Mouse (Mus musculus) CH12.LX (cell line): ENCODE measurements around the gene Dars. TPM values are rescaled to one million over a fixed set of nuclear protein-coding genes. Genes with fewer than 3 reads are reported as not detected.

ENCODE experiments used
- DNase-seq: peaks from one replicate; pipeline ENCODE4 v3.0.0-alpha.2; 2013; ENCODE audit errors: extremely low read depth
- H3K27ac ChIP-seq: 2 replicates; pipeline ENCODE4 v1.5.1; 2012; ENCODE audit warnings: low read depth, mild to moderate bottlenecking, control low read depth, moderate library complexity; ENCODE audit not compliant: insufficient read depth
- H3K27me3 ChIP-seq: replicated peaks from 2 replicates; pipeline ENCODE3; 2012; ENCODE audit warnings: inconsistent platforms
- H3K36me3 ChIP-seq, 2 experiments: replicated peaks in 1 of 2; 2 replicates each; pipeline versions ENCODE3 to v1.6.1; 2012; ENCODE audit warnings: inconsistent platforms in 1 of 2, low read length in 1 of 2, mild to moderate bottlenecking in 1 of 2, mixed read lengths in 1 of 2, moderate library complexity in 1 of 2; ENCODE audit not compliant: control insufficient read depth in 1 of 2, insufficient read depth in 1 of 2
- H3K4me1 ChIP-seq, 2 experiments: 2 replicates each; pipeline ENCODE4 v1.6.1; 2012; ENCODE audit warnings: inconsistent platforms in 1 of 2, moderate library complexity in 1 of 2; ENCODE audit not compliant: insufficient read depth in 2 of 2, control insufficient read depth in 1 of 2
- H3K4me2 ChIP-seq: 2 replicates; pipeline ENCODE4 v1.6.1; 2012; ENCODE audit warnings: low read depth, mild to moderate bottlenecking, control low read depth; ENCODE audit not compliant: poor library complexity, insufficient read depth, severe bottlenecking
- H3K4me3 ChIP-seq, 3 experiments: fragments of 150-350 bp in 1 of 3; sonication (generic) in 1 of 3; replicated peaks in 1 of 3; 2 replicates each; pipeline versions ENCODE3 to v1.5.1; 2011 to 2012; ENCODE audit warnings: low read depth in 2 of 3, low read length in 2 of 3, mild to moderate bottlenecking in 2 of 3, moderate library complexity in 2 of 3, control low read depth in 1 of 3, improper control_type of control experiment in 1 of 3, inconsistent platforms in 1 of 3, mixed read lengths in 1 of 3; ENCODE audit not compliant: poor library complexity in 1 of 3
- H3K79me2 ChIP-seq: replicated peaks from 2 replicates; pipeline ENCODE4 v1.6.1; 2012; ENCODE audit warnings: mild to moderate bottlenecking, moderate library complexity; ENCODE audit not compliant: control insufficient read depth, poor library complexity, insufficient read depth, severe bottlenecking; ENCODE audit errors: extremely low read depth
- H3K9ac ChIP-seq: 2 replicates; pipeline ENCODE4 v1.6.1; 2012; ENCODE audit warnings: low read depth, mild to moderate bottlenecking, control low read depth, moderate library complexity; ENCODE audit not compliant: insufficient read depth
- H3K9me3 ChIP-seq: replicated peaks from 2 replicates; pipeline ENCODE3; 2012; ENCODE audit warnings: low read length, inconsistent platforms, mixed read lengths
- BHLHE40 ChIP-seq: IDR thresholded peaks from 2 replicates; pipeline ENCODE4 v1.6.1; 2011; ENCODE audit warnings: mild to moderate bottlenecking, low read depth, low read length, improper control_type of control experiment
- ELF1 ChIP-seq: IDR thresholded peaks from 2 replicates; pipeline ENCODE4 v1.6.1; 2014; ENCODE audit warnings: low read depth, mild to moderate bottlenecking, inconsistent platforms, low read length, improper control_type of control experiment
- GABPA ChIP-seq: IDR thresholded peaks from 2 replicates; pipeline ENCODE4 v1.6.1; 2012; ENCODE audit warnings: low read depth, low read length, improper control_type of control experiment, inconsistent platforms; ENCODE audit not compliant: insufficient replicate concordance
- JUN ChIP-seq: IDR thresholded peaks from 2 replicates; pipeline ENCODE4 v1.6.1; 2011; ENCODE audit warnings: low read depth, mild to moderate bottlenecking, low read length, improper control_type of control experiment, moderate library complexity; ENCODE audit not compliant: insufficient read depth
- JUND ChIP-seq: conservative IDR thresholded peaks from 2 replicates; pipeline ENCODE4 v1.6.1; 2011; ENCODE audit warnings: low read depth, low read length, improper control_type of control experiment
- MAX ChIP-seq: IDR thresholded peaks from 2 replicates; pipeline ENCODE4 v1.6.1; 2011; ENCODE audit warnings: low read length, improper control_type of control experiment
- MEF2A ChIP-seq: IDR thresholded peaks from 2 replicates; pipeline ENCODE4 v1.6.1; 2014; ENCODE audit warnings: low read depth, mild to moderate bottlenecking, inconsistent platforms, low read length, improper control_type of control experiment, borderline replicate concordance
- PAX5 ChIP-seq: IDR thresholded peaks from 2 replicates; pipeline ENCODE4 v1.6.1; 2012; ENCODE audit warnings: low read length, inconsistent platforms, mixed read lengths
- POLR2A ChIP-seq: IDR thresholded peaks from 2 replicates; pipeline ENCODE4 v1.6.1; 2011; ENCODE audit warnings: low read depth, mild to moderate bottlenecking, improper control_type of control experiment, low read length
- POLR2AphosphoS2 ChIP-seq: IDR thresholded peaks from 2 replicates; pipeline ENCODE4 v1.6.1; 2011; ENCODE audit warnings: low read depth, low read length, improper control_type of control experiment
- RCOR1 ChIP-seq: conservative IDR thresholded peaks from 2 replicates; pipeline ENCODE4 v1.6.1; 2012; ENCODE audit warnings: low read depth, mild to moderate bottlenecking, inconsistent platforms, low read length, improper control_type of control experiment
- UBTF ChIP-seq: IDR thresholded peaks from 2 replicates; pipeline ENCODE4 v1.6.1; 2012; ENCODE audit warnings: low read depth, mild to moderate bottlenecking, inconsistent platforms, low read length, improper control_type of control experiment, moderate library complexity
- USF1 ChIP-seq: IDR thresholded peaks from 2 replicates; pipeline ENCODE4 v1.6.1; 2014; ENCODE audit warnings: low read depth, mild to moderate bottlenecking, inconsistent platforms, low read length, improper control_type of control experiment
- ZKSCAN1 ChIP-seq: IDR thresholded peaks from 2 replicates; pipeline ENCODE4 v1.6.1; 2012; ENCODE audit warnings: low read depth, inconsistent platforms, low read length, improper control_type of control experiment, borderline replicate concordance
- ZMIZ1 ChIP-seq: IDR thresholded peaks from 2 replicates; pipeline ENCODE4 v1.6.1; 2012; ENCODE audit warnings: low read depth, mild to moderate bottlenecking, inconsistent platforms, low read length, improper control_type of control experiment
- ZNF384 ChIP-seq: IDR thresholded peaks from 2 replicates; pipeline ENCODE4 v1.6.1; 2012; ENCODE audit warnings: low read depth, low read length, improper control_type of control experiment, inconsistent platforms
- dilution Hi-C: fragments of 300-500 bp; cut with MboI; formaldehyde crosslinking; loops from 2 replicates; pipeline ENCODE4 v1.14.3; 2020; ENCODE audit warnings: low sequenced_read_pairs; ENCODE audit not compliant: extremely low pct_unique_long_range_greater_than_20kb, extremely low pct_ligation_motif_present
- in situ Hi-C: fragments of 300-500 bp; cut with MboI; formaldehyde crosslinking; loops from 3 replicates; pipeline ENCODE4 v1.14.3; 2019; ENCODE audit warnings: low sequenced_read_pairs, low pct_ligation_motif_present, low pct_unique_long_range_greater_than_20kb, mixed read lengths
- polyA plus RNA-seq: library from polyadenylated mRNA; unstranded; fragments of >175 nt; gene quantifications from 2 replicates; pipeline ENCODE4 v1.2.1, GENCODE M21; 2012; ENCODE audit warnings: low read depth; ENCODE audit not compliant: insufficient read length
- total RNA-seq, 2 experiments: library from RNA; depleted of rRNA; stranded (reverse); fragments of 300-350 nt in 1 of 2; fragments of >200 nt in 1 of 2; gene quantifications; 2 replicates each; pipeline ENCODE4 v1.2.3; 2012 to 2014

Dars gene
- total and polyA plus RNA-seq, 3 experiments = 177 to 339 (median 190) TPM

DNA sequence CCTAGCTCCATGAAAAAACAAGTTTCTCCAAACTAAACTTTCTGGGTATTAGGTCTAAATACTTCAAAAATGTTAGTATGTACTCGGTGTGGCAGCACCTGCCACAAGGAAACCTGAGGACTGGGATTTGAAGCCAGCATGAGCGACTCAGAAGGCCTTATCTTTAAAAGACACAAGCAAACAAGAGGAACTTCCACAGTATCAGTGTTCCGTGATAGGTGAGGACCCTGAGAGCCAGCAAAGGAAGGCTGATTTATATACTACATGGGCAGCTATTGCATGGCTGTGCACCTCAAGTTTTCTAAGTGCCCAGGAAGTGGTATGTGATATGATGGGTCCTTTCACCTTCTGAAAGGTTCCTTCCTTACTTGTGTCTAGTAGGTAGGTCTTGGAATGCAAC is 64.1 kb downstream of the Dars start:
- dilution Hi-C loops = no loop called here
- H3K9me3 ChIP-seq = no peaks in the 10 kb centered on the region
- H3K27ac ChIP-seq = no peak overlapping the region
- TF ChIP-seq POLR2AphosphoS2 (no peak), ZNF384 (no peak), PAX5 (no peak), BHLHE40 (no peak), MEF2A (no peak), RCOR1 (no peak), ZMIZ1 (no peak), MAX (no peak), POLR2A (no peak), JUND (no peak), UBTF (no peak), ELF1 (no peak), USF1 (no peak)
- H3K27me3 ChIP-seq = no peaks in the 10 kb centered on the region
- H3K9ac ChIP-seq = no peak overlapping the region
- peaks cover 48 to 85% of the 10 kb centered on the region in 2 experiments for H3K36me3 ChIP-seq
- no peak overlapping the region for H3K4me3 ChIP-seq
- peaks cover 57% of the 10 kb centered on the region for H3K79me2 ChIP-seq
- H3K4me1 ChIP-seq = peaks cover 0 to 27% of the 10 kb centered on the region in 2 experiments; a peak in 2 of 4 replicates
- DNase-seq = no peak
- in situ Hi-C loops = no loop called here
- no peak overlapping the region for H3K4me2 ChIP-seq

DNA sequence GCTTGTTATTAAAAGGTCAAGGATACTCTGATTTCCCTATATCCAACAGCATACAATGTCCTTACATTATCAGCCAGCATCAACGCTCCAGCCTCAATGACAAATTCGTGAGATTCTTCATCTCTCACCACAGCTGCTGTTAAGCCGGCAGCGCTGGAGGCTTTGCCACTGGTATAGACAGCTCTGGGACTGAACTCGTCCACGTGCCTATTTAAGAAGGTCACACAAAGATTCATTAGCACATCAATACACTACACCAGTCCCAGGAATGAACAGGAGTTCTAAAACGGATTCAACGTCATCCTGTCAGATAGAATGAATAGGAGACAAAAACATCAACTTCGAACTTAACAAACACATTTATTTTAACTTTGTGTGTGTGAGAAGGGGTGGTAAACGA is 72.9 kb downstream of the Dars start:
- no peak for TF ChIP-seq GABPA
- TF ChIP-seq ZKSCAN1 = no peak
- H3K9ac ChIP-seq = no peak overlapping the region
- no peaks in the 10 kb centered on the region for H3K9me3 ChIP-seq
- peaks cover 72 to 92% of the 10 kb centered on the region in 2 experiments for H3K36me3 ChIP-seq
- in situ Hi-C loops = no loop called here
- H3K27ac ChIP-seq = no peak overlapping the region
- H3K4me1 ChIP-seq = no peaks in the 10 kb centered on the region
- no peak for DNase-seq
- no peaks in the 10 kb centered on the region for H3K27me3 ChIP-seq
- dilution Hi-C loops = no loop called here
- no peak overlapping the region for H3K4me2 ChIP-seq
- no peak overlapping the region for H3K4me3 ChIP-seq
- H3K79me2 ChIP-seq = peaks cover 21% of the 10 kb centered on the region

DNA sequence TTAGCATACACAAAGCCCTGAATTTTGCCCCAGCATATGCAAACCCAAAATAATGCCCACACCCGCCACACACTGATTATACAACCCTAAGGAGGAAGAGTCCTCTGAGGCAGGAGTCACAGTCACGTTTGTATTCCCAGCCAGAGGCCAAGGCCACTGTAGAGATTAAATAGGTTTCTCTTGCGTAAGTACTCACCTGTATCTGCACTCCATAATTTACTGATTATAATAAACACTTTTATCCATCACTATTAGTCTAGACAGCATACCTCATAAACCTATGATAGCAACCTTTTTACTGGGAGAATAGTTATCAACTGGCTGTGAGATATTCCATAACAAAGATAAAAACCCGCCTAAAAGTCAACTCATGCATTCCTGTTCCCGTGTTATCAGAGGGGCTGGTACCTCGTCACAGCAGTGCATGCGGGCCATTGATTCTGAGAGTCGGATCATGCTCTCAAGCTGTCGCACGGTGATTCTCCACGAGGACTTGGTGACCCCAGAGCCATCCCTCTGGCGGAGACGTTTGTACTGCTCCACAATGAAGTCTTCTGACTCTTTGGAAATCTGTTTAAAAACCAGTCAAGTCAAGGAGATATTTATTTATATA is 79.4 kb downstream of the Dars start:
- Histone ChIP-seq H3K36me3 (peaks cover 76 to 90% of the 10 kb centered on the region in 2 experiments), H3K27ac (no peak overlapping the region), H3K4me3 (no peak overlapping the region), H3K4me1 (no peaks in the 10 kb centered on the region), H3K9ac (no peak overlapping the region), H3K27me3 (no peaks in the 10 kb centered on the region), H3K4me2 (no peak overlapping the region), H3K79me2 (peaks cover 4% of the 10 kb centered on the region; the same call in 1 of the 2 replicates), H3K9me3 (no peaks in the 10 kb centered on the region)
- DNase-seq = no peak
- TF ChIP-seq POLR2A = 0 out of 2 replicates have a peak, but pooled peaks have one; percentile 21
- TF ChIP-seq JUN = no peak
- dilution Hi-C loops = no loop called here
- in situ Hi-C loops = loop anchor here (10.0 kb wide), 1 partner anchor 63 kb away; no protein-coding TSS in a partner anchor
